Mouse (Mus musculus) macrophage (primary cell): ENCODE data around the gene Ltk. TPM values are rescaled to one million over a fixed set of nuclear protein-coding genes. Genes with fewer than 3 reads are reported as not detected.

ENCODE experiments used
- H3K27ac ChIP-seq: fragments of 350-480 bp; formaldehyde crosslinking; 2 replicates; pipeline ENCODE4 v1.9.0; 2021
- H3K36me3 ChIP-seq: fragments of 350-480 bp; formaldehyde crosslinking; 2 replicates; pipeline ENCODE4 v1.9.0; 2021; ENCODE audit errors: inconsistent target
- H3K4me3 ChIP-seq: fragments of 350-480 bp; formaldehyde crosslinking; 2 replicates; pipeline ENCODE4 v1.9.0; 2021; ENCODE audit errors: inconsistent target
- H3K79me2 ChIP-seq: fragments of 350-480 bp; formaldehyde crosslinking; 2 replicates; pipeline ENCODE4 v1.9.0; 2021; ENCODE audit errors: inconsistent target
- WGBS: methylation state at CpG from one replicate; pipeline ENCODE4 v1.1.7; 2026; ENCODE audit warnings: inconsistent platforms; ENCODE audit not compliant: missing documents; 5-methylcytosine and 5-hydroxymethylcytosine counted together
- polyA plus RNA-seq: library from polyadenylated mRNA; stranded (reverse); fragments of 250-400 nt; gene quantifications from 3 replicates; pipeline ENCODE4 v1.2.4, GENCODE M21; 2018; ENCODE audit warnings: inconsistent platforms
- total RNA-seq, 78 experiments: library from RNA; depleted of rRNA; stranded (reverse); fragments of 250-400 nt; gene quantifications; 1 replicate in 9 of 78; 2 replicates in 24 of 78; 3 replicates in 43 of 78; 4 replicates in 2 of 78; pipeline ENCODE4 v1.2.4; 2018; ENCODE audit warnings: inconsistent platforms in 56 of 78

Gene Ltk
- not detected for total RNA-seq (2018; cell fraction: chromatin; rRNA removed)
- not detected for total RNA-seq (2018; cell fraction: cytosol; rRNA removed)
- total RNA-seq (2018; cell fraction: nucleus; rRNA removed) = not detected
- not detected in 3 replicates for polyA plus RNA-seq

DNA sequence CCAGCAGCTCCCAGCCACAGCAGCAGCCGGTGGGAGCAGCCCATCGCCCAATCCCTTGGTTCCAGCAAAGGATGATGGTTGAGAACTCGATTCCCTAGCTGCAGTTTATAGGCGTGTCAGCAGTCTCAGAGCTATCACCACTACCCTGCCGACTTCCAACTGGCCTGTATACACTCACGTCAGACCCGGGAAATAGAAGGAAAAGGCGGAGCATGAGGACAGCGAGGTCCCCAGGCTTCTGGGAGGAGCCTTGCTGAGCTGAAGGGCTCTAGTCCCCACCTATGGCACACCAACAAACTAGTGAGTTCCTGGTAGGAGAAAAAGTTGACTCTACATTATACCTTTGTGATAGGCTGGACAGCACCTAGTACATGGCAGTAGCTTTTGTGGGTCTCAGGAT is at the start of gene Ltk:
Ltk (minus strand) TSS at position 181 of the 400 bp plus-strand sequence.
- Histone ChIP-seq H3K79me2 (no peaks in the 10 kb centered on the region), H3K27ac (no peak within 1 kb of the TSS), H3K36me3 (no peaks in the 10 kb centered on the region; the same call in 1 of the 2 replicates), H3K4me3 (no peak within 1 kb of the TSS)
- 41% methylated on average over 9 of the region's 9 CpGs for WGBS

DNA sequence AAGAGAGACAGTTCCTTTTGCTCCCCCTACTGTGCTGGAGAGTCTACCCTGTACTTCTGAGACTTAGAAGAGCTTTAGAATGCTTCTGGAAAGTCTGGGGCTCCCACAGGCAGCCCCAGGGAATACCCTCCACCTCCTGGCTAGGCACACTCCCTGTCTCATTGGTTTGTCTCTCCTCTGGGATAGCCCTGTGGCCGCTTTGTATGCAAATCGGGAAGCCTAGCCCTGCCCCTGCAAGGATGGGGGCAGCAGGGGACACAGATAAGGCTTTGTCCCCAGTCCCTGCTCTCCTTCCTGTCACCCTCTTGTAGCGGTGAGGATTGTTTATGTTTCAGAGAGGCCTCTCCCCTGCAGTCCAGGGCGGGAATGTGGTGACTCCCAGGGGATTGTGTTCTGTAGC is 48.6 kb upstream of the Ltk start:
- WGBS = 93% methylated on average over 4 of the region's 4 CpGs
- no peaks in the 10 kb centered on the region for H3K79me2 ChIP-seq
- no peaks in the 10 kb centered on the region for H3K36me3 ChIP-seq
- no peak overlapping the region for H3K27ac ChIP-seq
- H3K4me3 ChIP-seq = no peak overlapping the region

DNA sequence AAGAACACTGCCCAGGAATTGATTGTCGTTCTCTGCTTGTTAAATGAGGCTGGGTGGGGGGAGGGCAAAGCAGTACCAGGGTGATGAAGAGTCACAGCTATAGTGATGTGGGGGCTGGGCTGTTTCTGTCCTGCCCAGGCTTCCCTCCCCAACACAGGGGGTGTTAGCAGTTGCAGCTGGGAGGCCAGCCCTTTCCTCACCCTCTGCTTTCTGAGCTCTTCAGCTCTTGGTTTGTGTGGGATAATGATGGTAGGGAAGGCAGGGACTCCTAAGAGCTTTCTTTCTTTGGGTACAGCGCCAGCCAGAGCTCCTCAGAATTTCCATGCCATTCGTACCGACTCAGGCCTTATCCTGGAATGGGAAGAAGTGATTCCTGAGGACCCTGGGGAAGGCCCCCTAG is 48.2 kb upstream of the Ltk start:
- no peaks in the 10 kb centered on the region for H3K36me3 ChIP-seq
- no peak overlapping the region for H3K4me3 ChIP-seq
- H3K27ac ChIP-seq = no peak overlapping the region
- 97% methylated on average over 4 of the region's 4 CpGs for WGBS
- H3K79me2 ChIP-seq = no peaks in the 10 kb centered on the region

DNA sequence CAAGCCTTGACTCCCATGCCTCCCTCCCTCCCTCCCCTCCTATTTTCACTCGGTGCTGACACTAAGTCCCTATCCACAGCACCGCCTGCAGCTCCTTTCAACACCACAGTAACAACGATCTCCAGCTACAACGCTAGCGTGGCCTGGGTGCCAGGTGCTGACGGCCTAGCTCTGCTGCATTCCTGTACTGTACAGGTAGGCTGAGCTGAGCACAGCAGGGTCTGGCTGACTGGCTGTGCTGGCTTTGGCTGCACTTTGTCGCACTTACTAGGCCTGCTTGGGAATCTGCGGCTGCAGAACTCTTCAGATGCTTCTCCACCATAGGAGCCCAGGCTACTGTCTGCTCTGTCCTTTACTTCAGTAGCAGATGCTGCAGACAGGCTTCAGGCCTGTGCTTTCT is 45.3 kb upstream of the Ltk start:
- H3K4me3 ChIP-seq = no peak overlapping the region
- WGBS = 96% methylated on average over 7 of the region's 8 CpGs
- no peaks in the 10 kb centered on the region for H3K79me2 ChIP-seq
- no peak overlapping the region for H3K27ac ChIP-seq
- no peaks in the 10 kb centered on the region for H3K36me3 ChIP-seq

DNA sequence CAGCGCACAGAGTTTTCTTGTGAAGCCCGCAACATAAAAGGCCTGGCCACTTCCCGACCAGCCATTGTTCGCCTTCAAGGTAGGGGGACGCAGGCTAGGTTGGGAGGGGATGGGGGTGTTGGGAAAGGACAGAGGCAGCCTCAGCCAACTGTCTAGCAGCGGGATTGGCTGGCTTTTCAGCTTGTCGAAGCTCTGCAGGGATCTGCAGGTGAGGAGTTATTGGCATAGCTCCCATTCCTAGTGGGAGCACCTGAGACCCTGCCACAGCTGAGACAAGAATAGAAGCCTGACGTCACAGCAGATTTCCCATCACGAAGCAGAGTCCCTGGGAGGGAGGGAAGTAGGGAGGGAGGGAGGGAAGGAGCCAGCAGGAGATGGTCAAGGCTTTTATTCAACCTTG is 44.5 kb upstream of the Ltk start:
- H3K36me3 ChIP-seq = no peaks in the 10 kb centered on the region
- 84% methylated on average over 9 of the region's 9 CpGs for WGBS
- no peaks in the 10 kb centered on the region for H3K79me2 ChIP-seq
- H3K4me3 ChIP-seq = no peak overlapping the region
- H3K27ac ChIP-seq = no peak overlapping the region

DNA sequence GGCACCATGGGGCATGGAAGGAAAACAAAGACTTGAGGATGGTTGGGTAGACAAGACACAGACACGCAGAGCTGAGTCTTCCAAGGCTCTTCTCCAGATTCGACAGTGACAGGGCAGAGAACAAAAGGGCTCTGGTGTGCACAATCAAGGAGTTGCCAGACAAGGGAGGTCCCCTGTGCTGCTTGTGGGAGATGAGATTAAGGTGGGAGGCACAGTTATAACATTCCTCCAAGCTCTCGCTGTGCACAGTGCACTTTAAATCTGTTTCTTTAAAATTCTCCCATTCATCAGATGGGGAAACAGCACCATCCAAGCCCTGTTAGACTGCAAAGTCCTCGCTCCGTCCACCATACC is 44.0 kb upstream of the Ltk start:
- 94% methylated on average over 4 of the region's 5 CpGs for WGBS
- Histone ChIP-seq H3K36me3 (no peaks in the 10 kb centered on the region), H3K79me2 (no peaks in the 10 kb centered on the region), H3K4me3 (no peak overlapping the region), H3K27ac (no peak overlapping the region)

DNA sequence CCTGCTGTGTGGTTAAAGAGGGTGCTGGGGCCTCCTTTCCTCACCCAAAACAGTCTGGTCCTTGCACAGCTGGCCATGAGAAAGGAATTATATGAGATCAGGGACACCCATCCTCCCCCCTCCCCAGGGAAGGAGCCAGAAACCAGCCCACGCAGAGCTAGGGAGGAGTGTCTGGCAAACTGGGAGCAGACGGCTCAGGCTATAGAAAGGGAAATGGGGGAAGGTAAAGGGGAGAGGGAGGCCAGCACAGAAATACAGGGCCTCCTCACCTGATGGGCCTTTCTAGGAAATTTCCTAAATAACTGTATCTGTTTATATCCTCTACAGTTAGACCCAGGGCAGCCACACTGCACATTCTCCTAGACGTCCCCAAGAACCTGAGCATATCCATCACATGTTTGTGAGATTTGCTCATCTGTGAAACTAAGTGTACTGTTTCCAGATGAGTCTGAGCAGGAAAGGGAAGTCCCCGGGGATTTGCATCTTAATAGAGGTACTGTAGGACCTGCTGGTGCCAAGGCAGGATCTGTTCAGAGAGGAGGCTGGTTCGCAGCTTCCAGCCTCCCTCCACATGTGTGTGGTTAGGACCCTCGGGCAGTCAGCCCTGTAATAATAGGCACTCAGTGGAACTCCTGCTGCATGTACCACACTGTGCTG is 43.5 kb upstream of the Ltk start:
- H3K36me3 ChIP-seq = no peaks in the 10 kb centered on the region
- H3K79me2 ChIP-seq = no peaks in the 10 kb centered on the region
- 77% methylated on average over 6 of the region's 6 CpGs for WGBS
- no peak overlapping the region for H3K4me3 ChIP-seq
- no peak overlapping the region for H3K27ac ChIP-seq

DNA sequence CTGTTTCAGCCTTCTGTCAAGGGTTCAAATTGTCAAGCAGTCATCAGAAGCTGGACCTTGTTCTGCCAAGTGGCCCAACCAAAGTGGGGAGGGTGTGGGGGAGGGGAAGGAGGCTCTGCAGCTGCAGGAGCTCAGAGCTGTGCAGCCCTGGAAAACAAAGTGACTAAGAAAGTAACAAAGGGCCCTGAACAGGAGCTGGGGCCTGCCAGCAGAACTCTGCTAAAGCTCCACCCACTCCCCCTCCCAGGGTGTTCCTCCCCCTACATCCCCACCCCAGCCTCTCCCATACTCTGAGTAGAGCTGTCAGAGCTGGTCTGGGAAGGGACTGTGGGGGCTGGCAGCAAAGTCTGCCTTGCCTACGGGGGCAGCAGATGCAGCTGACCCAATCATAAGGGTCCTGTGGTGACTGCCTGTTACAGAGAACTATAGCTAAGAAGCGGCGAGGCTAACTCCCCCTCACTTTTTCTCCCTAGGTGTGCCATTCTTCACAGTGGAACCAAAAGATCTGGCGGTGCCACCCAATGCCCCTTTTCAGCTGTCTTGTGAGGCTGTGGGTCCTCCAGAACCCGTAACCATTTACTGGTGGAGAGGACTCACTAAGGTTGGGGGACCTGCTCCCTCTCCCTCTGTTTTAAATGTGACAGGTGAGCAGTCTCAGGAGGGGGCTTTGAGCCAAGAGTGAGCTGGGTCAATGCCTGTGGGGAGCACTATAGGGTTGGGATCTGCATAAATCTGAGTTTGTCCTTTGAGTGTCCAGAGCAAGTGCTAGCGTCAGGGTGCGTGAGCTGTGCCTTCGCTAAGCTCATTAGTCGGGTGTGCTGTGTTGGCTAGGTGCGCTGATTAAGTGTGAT is 42.8 kb upstream of the Ltk start:
- no peaks in the 10 kb centered on the region for H3K79me2 ChIP-seq
- no peaks in the 10 kb centered on the region for H3K36me3 ChIP-seq
- 94% methylated on average over 6 of the region's 10 CpGs for WGBS
- H3K27ac ChIP-seq = no peak overlapping the region
- H3K4me3 ChIP-seq = no peak overlapping the region

DNA sequence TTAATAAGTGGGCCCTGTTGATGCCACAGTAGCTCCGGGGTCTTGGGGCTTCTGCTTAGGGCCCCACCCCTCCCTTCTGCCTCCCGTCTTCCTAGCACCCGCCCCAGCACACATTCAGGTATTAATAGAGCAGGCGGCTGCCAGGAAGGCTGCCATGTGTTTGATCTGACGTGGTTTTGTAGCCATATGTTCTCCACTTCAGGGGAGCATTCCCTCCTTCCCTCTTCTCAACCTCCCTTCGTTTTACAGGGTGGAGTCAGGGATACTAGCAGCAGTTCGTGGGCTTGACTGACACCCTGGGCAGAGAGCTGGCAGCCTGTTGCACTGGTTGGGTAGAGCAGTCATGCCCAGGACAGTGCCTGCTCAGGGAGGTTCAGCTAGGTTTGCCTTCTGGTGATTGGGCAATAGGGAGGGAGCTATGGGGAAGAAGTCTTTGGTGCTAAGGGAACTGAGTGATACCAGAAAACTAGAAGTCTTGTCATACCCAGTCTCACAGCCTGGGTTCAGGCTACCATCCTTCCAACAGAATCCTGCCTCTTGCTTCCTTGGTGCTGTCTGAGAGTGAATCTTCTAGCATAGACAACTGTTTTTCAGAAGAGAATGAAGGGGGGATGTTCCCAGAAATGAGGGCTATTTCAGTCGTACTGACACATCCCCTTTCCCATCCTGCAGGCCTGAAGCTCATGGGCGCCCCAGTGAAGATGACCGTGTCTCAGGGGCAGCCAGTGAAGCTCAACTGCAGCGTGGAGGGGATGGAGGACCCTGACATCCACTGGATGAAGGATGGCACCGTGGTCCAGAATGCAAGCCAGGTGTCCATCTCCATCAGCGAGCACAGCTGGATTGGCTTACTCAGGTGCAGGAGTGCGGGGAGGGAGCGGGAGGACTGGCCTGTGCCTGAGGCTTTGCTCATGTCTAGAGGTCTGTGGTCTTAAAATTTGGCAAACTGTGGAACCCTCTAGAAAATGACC is 40.9 kb upstream of the Ltk start:
- Histone ChIP-seq H3K79me2 (no peaks in the 10 kb centered on the region), H3K36me3 (no peaks in the 10 kb centered on the region), H3K4me3 (no peak overlapping the region), H3K27ac (no peak overlapping the region)
- WGBS = 70% methylated on average over 12 of the region's 15 CpGs

DNA sequence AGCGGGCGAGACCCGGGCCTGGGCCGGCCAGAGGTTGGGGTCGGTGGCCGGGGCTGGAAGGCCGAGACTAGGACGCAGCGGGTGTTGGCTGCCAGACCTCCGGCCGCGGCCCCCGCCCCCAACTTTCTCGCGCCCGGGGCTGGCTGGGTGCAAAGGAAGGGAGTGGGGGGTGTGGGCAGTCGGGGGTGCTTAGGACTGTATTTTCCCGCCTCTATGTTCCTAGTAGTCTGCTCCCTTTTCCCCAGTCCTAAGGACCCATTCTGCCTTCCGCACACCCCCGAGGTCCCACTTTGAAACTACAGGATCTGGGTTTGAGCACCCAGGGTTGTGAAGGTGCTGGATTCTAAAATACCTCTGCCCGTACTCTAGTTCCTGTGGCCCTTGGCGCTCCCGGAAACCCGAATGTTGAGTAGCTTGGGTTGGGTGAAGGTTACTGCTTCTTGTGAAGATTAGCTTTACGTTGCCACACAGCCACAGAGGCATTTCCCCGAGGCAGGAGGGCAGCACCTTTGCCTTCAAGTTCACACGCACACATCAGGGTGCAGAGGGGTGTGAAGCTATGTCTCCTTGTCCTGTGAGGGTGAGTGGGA is 39.8 kb upstream of the Ltk start:
- no peak overlapping the region for H3K4me3 ChIP-seq
- no peaks in the 10 kb centered on the region for H3K36me3 ChIP-seq
- no peak overlapping the region for H3K27ac ChIP-seq
- no peaks in the 10 kb centered on the region for H3K79me2 ChIP-seq
- 2% methylated on average over 15 of the region's 27 CpGs for WGBS

DNA sequence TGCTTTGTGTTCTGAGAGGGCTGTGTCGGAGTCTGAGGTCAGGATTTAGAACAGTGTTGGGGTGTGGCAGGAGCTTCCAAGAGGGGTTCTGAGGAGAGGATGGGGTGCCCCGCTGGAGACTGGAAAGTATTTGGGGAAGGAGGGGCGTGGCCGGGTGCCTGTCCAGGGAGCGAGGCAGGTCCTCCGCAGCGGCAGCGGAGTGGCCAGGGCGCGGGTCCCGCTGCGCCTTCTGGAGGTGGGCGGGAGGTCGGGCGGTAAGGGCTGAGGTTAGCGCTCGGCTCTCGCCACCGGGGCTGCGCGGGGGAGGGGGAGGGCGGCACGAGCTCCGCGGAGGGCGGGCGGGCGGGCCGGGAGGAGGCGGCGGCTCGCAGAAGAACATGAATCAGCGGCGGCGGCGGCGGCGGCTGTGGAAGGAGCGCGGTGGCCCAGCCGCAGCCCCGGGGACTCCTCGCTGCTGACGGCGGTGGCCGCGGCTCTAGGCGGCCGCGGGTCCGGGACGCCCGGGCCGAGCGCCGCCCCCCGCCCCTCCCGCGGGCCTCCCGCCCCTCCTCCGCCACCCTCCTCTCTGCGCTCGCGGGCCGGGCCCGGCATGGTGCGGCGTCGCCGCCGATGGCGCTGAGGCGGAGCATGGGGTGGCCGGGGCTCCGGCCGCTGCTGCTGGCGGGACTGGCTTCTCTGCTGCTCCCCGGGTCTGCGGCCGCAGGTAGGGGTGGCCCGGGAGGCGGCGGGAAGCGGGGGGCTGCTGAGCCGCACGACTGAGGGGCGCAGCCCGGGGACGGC is 39.1 kb upstream of the Ltk start:
- Histone ChIP-seq H3K79me2 (no peaks in the 10 kb centered on the region), H3K4me3 (no peak overlapping the region), H3K27ac (no peak overlapping the region), H3K36me3 (no peaks in the 10 kb centered on the region)
- WGBS = under 1% methylated on average over 33 of the region's 89 CpGs

DNA sequence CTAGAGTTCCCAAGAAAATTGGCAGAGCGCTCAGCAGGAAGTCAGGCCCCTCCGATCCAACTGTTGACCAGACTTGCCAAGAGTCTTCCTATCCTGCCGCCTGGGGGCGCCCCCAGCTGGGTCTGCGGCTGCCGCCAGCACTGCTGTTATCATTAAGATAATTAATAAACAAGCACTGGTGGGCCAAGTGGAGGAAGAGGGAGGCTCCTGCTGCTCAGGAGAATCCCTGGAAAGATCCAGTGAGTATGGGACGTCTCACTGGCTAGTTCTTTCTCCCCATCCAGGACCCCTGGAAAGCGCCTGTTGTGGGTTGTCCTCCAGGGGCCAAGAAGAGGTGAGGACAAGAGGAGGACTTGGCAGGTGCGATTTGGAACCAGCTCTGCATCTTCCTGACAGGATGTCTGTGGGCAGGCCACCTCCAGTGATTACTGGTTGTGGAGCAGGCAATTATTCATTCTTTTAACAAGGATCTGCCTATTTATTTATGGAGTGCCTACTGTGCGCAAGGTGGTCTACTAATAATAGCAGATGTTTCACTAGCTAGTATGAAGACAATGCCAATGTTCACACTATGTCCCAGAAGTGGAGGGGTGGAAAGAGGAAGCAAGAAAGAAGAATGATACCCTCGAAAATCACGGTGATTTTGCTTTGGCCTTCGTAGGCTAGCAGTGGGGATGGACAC is 38.2 kb upstream of the Ltk start:
- Histone ChIP-seq H3K36me3 (no peaks in the 10 kb centered on the region), H3K79me2 (no peaks in the 10 kb centered on the region), H3K27ac (no peak overlapping the region), H3K4me3 (no peak overlapping the region)
- WGBS = 13% methylated on average over 13 of the region's 13 CpGs

DNA sequence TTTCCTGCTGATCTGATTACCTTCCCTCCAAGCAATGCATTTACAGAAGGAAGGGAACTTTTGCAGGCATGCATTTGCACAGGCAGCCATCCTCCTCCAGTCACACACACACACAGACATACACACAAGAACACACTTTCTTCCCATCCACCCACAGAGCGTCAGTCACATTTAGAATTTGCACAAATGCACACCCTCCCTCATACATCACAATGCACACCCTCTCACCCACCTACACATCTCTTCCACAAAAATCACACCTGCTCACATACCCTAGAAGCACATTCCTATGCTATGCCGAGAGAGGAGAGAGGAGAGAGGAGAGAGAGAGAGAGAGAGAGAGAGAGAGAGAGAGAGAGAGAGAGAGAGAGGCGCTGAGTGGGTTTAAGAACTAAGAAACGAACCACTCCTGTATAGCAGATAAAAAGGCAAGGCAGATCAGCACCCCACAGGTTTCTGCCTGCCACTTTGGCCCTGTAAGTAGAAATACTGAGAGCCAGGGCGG is 37.1 kb upstream of the Ltk start, which contains the start of gene Tyro3:
Tyro3 (plus strand) TSS at position 455 of the 505 bp plus-strand sequence.
- 88% methylated on average over 4 of the region's 5 CpGs for WGBS
- H3K79me2 ChIP-seq = no peaks in the 10 kb centered on the region
- H3K36me3 ChIP-seq = no peaks in the 10 kb centered on the region
- no peak within 1 kb of the TSS for H3K27ac ChIP-seq
- H3K4me3 ChIP-seq = no peak within 1 kb of the TSS
